Mouse (Mus musculus): ENCODE results near the gene Garnl3.

DNA sequence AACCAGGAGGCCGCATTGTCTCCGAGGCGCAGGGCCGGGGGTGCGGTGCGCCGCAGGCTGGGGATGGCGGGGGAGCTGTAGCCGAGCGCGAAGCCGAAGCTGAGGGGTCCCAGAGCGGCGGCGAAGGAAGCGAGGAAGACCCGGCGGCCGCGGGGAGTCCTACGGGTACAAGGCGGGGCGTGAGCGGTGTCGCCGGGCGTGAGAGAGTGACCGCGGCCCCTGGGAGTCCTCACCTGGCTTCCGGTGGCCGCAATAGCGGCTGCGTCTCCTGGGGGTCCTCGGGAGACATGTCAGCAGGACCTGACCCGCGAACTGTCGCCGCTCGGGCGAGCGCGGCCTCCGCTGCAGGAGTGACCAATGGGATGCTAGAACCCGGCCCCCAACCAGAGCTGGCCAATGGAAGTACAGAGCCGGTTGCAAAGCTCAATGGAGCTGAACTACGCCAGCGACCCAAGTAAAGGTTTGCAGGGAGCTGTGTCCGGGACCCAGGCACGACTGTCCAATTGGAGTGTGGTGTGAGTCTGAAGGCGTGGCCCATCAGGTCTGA is 149.7 kb downstream of the Garnl3 start, which contains the start of gene Slc2a8:
- TF ChIP-seq CTCF (IDR thresholded peaks at IDR 0.05; ENCODE audit: low read depth): no peak
- no peak for TF ChIP-seq EP300 (IDR thresholded peaks at IDR 0.05; ENCODE audit: low read depth)

All from liver, embryonic 14.5 days (tissue).